17 mouse cellular contexts compared by ENCODE assay signal in genomic region chr2:65925363-65925941, GRCm38 (mm10).
A peak's percentile ranks its signal among the peaks of the same experiment; 100 is the strongest.
DNase-seq lines count a peak whose midpoint lies in the region; ATAC-seq and TF ChIP-seq lines count a peak whose summit lies in the region.
"Had no signal": no experiment of that assay in that cellular context is flagged by ENCODE, and none has a peak within 500 bp of the region (broad histone marks: within the 10 kb centered on the region; RNA-seq: fewer than 3 reads in every experiment).

No protein-coding gene starts in this region.

- WGBS in forebrain, postnatal 0 days: 58% methylated on average over 15 of the region's 15 CpGs
- WGBS in forebrain, embryonic 12.5 days: 66% methylated on average over 15 of the region's 15 CpGs
- WGBS in midbrain, embryonic 14.5 days: 54% methylated on average over 15 of the region's 15 CpGs
- 58% methylated on average over 15 of the region's 15 CpGs for WGBS in midbrain, embryonic 15.5 days
- WGBS in hindbrain, postnatal 0 days: 41% methylated on average over 15 of the region's 15 CpGs

- H3K4me3 ChIP-seq in forebrain, postnatal 0 days (ENCODE audit: low read depth, low read length): no peak overlapping the region
- H3K4me3 ChIP-seq in forebrain, embryonic 12.5 days (replicated peaks): no peak overlapping the region
- H3K4me3 ChIP-seq in midbrain, embryonic 14.5 days (replicated peaks; ENCODE audit: low read depth, low read length): no peak overlapping the region
- no peak overlapping the region for H3K4me3 ChIP-seq in midbrain, embryonic 15.5 days
- H3K4me3 ChIP-seq in hindbrain, postnatal 0 days (ENCODE audit: low read length): no peak overlapping the region
- H3K4me3 ChIP-seq: heart, embryonic 10.5 days; limb, embryonic 13.5 days had no signal

- H3K27me3 ChIP-seq in forebrain, postnatal 0 days (ENCODE audit: insufficient read depth, low read length): no peaks in the 10 kb centered on the region
- H3K27me3 ChIP-seq in forebrain, embryonic 12.5 days: no peaks in the 10 kb centered on the region
- no peaks in the 10 kb centered on the region for H3K27me3 ChIP-seq in midbrain, embryonic 14.5 days (ENCODE audit: control insufficient read depth, insufficient read depth, low read length)
- H3K27me3 ChIP-seq in midbrain, embryonic 15.5 days (replicated peaks): no peaks in the 10 kb centered on the region
- no peaks in the 10 kb centered on the region for H3K27me3 ChIP-seq in hindbrain, postnatal 0 days (ENCODE audit: insufficient read depth, low read length)
- H3K27me3 ChIP-seq: limb, embryonic 13.5 days had no signal

- ATAC-seq in forebrain, postnatal 0 days: peak; percentile 28; the same call in 1 of the 2 replicates
- ATAC-seq in forebrain, embryonic 12.5 days (ENCODE audit: low FRiP score): no peak
- no peak for ATAC-seq in midbrain, embryonic 14.5 days (ENCODE audit: low FRiP score, low TSS enrichment)
- no peak for ATAC-seq in midbrain, embryonic 15.5 days (replicated peaks)
- ATAC-seq in hindbrain, postnatal 0 days: peak; percentile 59; the same call in 1 of the 2 replicates
- ATAC-seq: forebrain, embryonic 16.5 days; intestine, postnatal 0 days; liver, postnatal 0 days had no signal

- peak overlapping the region; percentile 35; the same call in 1 of the 2 replicates for H3K27ac ChIP-seq in forebrain, postnatal 0 days (ENCODE audit: low read depth, low read length)
- H3K27ac ChIP-seq in forebrain, embryonic 12.5 days: no peak overlapping the region
- no peak overlapping the region for H3K27ac ChIP-seq in midbrain, embryonic 14.5 days (replicated peaks; ENCODE audit: low read depth, low read length)
- no peak overlapping the region for H3K27ac ChIP-seq in midbrain, embryonic 15.5 days
- H3K27ac ChIP-seq in hindbrain, postnatal 0 days: no peak overlapping the region
- H3K27ac ChIP-seq: heart, embryonic 10.5 days; limb, embryonic 13.5 days; macrophage had no signal

- H3K36me3 ChIP-seq in forebrain, postnatal 0 days (ENCODE audit: insufficient read depth): no peaks in the 10 kb centered on the region
- H3K36me3 ChIP-seq in forebrain, embryonic 12.5 days (replicated peaks): no peaks in the 10 kb centered on the region
- no peaks in the 10 kb centered on the region for H3K36me3 ChIP-seq in midbrain, embryonic 14.5 days (ENCODE audit: control insufficient read depth, insufficient read depth, low read length)
- no peaks in the 10 kb centered on the region for H3K36me3 ChIP-seq in midbrain, embryonic 15.5 days (replicated peaks)
- H3K36me3 ChIP-seq in hindbrain, postnatal 0 days (ENCODE audit: insufficient read depth, low read length): no peaks in the 10 kb centered on the region
- H3K36me3 ChIP-seq: heart, embryonic 10.5 days; limb, embryonic 13.5 days had no signal

- H3K9ac ChIP-seq in forebrain, postnatal 0 days: no peak overlapping the region
- no peak overlapping the region for H3K9ac ChIP-seq in forebrain, embryonic 12.5 days
- H3K9ac ChIP-seq in midbrain, embryonic 14.5 days (replicated peaks; ENCODE audit: low read length): no peak overlapping the region
- H3K9ac ChIP-seq in midbrain, embryonic 15.5 days: no peak overlapping the region
- no peak overlapping the region for H3K9ac ChIP-seq in hindbrain, postnatal 0 days (replicated peaks; ENCODE audit: low read length)
- H3K9ac ChIP-seq: limb, embryonic 13.5 days; liver, postnatal 0 days had no signal

- H3K4me2 ChIP-seq in forebrain, postnatal 0 days (ENCODE audit: low read depth): no peak overlapping the region
- no peak overlapping the region for H3K4me2 ChIP-seq in forebrain, embryonic 12.5 days
- no peak overlapping the region for H3K4me2 ChIP-seq in midbrain, embryonic 14.5 days (ENCODE audit: low read length)
- H3K4me2 ChIP-seq in midbrain, embryonic 15.5 days: no peak overlapping the region
- peak overlapping the region; percentile 23; the same call in 1 of the 2 replicates for H3K4me2 ChIP-seq in hindbrain, postnatal 0 days (ENCODE audit: low read depth, low read length)
- H3K4me2 ChIP-seq: limb, embryonic 13.5 days had no signal

- H3K4me1 ChIP-seq in forebrain, postnatal 0 days (ENCODE audit: insufficient read depth): peaks cover 14% of the 10 kb centered on the region; the same call in 1 of the 2 replicates
- H3K4me1 ChIP-seq in forebrain, embryonic 12.5 days: peaks cover 22% of the 10 kb centered on the region
- H3K4me1 ChIP-seq in midbrain, embryonic 14.5 days (ENCODE audit: control insufficient read depth, insufficient read depth, low read length): peaks cover 17% of the 10 kb centered on the region
- H3K4me1 ChIP-seq in midbrain, embryonic 15.5 days: peaks cover 15% of the 10 kb centered on the region
- H3K4me1 ChIP-seq in hindbrain, postnatal 0 days (ENCODE audit: insufficient read depth, low read length): peaks cover 11% of the 10 kb centered on the region; the same call in 1 of the 2 replicates

- no peak for DNase-seq in forebrain, postnatal 0 days
- DNase-seq in midbrain, embryonic 14.5 days: peak; percentile 41
- DNase-seq in hindbrain, postnatal 0 days (ENCODE audit: low spot score): peak; percentile 59
- DNase-seq in retina, embryonic 14.5 days (ENCODE audit: low spot score): peak; percentile 35
- no peak for DNase-seq in c-Kit-positive CD71-positive TER-119-positive erythroid progenitor cells, embryonic 14.5 days (ENCODE audit: low spot score)
- DNase-seq in adrenal gland, postnatal 4 days (ENCODE audit: low spot score in 2 of 2): no peak
- DNase-seq: cerebellum, adult 18-20 months; gastrocnemius, postnatal 25 days; liver, postnatal 0 days; thymus, adult 2 months had no signal

- no peak for TF ChIP-seq CTCF in forebrain, postnatal 0 days (IDR thresholded peaks at IDR 0.05; ENCODE audit: low read depth)
- TF ChIP-seq CTCF in hindbrain, postnatal 0 days (IDR thresholded peaks at IDR 0.05; ENCODE audit: low read depth): no peak

- no peaks in the 10 kb centered on the region for H3K9me3 ChIP-seq in forebrain, postnatal 0 days (ENCODE audit: low read length)
- no peaks in the 10 kb centered on the region for H3K9me3 ChIP-seq in forebrain, embryonic 12.5 days
- no peaks in the 10 kb centered on the region for H3K9me3 ChIP-seq in midbrain, embryonic 14.5 days (ENCODE audit: control insufficient read depth, low read length)
- no peaks in the 10 kb centered on the region for H3K9me3 ChIP-seq in midbrain, embryonic 15.5 days
- no peaks in the 10 kb centered on the region for H3K9me3 ChIP-seq in hindbrain, postnatal 0 days (ENCODE audit: low read length)
- H3K9me3 ChIP-seq: heart, embryonic 10.5 days; limb, embryonic 13.5 days had no signal

Comparison
In these comparisons a context has a peak if more than half of its experiments do, and no peak if none do; other contexts are left out.
1. ATAC-seq: peak in forebrain, postnatal 0 days (single experiment) and hindbrain, postnatal 0 days (single experiment); none in forebrain, embryonic 12.5 days (single experiment), midbrain, embryonic 14.5 days (single experiment) and midbrain, embryonic 15.5 days (single experiment).
2. DNase-seq: peak in midbrain, embryonic 14.5 days (single experiment), hindbrain, postnatal 0 days (single experiment) and retina, embryonic 14.5 days (single experiment); none in forebrain, postnatal 0 days (single experiment), c-Kit-positive CD71-positive TER-119-positive erythroid progenitor cells, embryonic 14.5 days (single experiment) and adrenal gland, postnatal 4 days (0 of 2).